Mouse (Mus musculus) spleen, embryonic (tissue): ENCODE data around the gene Nlrp6.

Source experiments
- CTCF ChIA-PET: fragments of 350-600 bp; sonication (Branson Sonifier 250); formaldehyde crosslinking; loops from one replicate; lab custom pipeline; 2022; lab: Charles Lee

Gene Nlrp6

DNA sequence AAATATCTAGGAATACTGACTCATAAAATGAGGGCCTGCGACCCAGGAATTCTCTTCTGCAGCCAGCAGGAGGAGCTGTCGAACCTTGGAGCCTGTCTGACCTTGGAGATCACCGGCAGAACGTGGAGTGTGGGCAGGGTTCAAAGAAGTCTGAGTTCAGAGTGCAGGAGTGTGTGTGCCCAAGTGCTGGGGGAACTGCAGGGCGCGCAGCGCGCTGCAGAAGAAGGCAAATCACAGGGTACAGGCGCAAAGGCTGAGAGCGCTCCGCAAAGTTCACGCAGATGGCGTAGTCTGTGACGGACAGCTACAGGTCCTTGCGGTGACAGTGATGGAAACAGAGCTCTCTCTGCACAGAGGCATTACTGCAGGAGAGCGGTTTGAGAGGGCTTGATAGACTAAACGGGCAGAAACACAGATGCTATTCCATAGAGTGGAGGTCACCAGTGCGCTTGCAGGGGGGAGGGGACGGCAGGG is 12.0 kb upstream of the Nlrp6 start:
- CTCF ChIA-PET: interaction anchor here (0.6 to 3.1 kb wide), 6 partner anchors 13 to 177 kb away, joined by 3 to 21 read pairs (median 3); no protein-coding TSS in a partner anchor

DNA sequence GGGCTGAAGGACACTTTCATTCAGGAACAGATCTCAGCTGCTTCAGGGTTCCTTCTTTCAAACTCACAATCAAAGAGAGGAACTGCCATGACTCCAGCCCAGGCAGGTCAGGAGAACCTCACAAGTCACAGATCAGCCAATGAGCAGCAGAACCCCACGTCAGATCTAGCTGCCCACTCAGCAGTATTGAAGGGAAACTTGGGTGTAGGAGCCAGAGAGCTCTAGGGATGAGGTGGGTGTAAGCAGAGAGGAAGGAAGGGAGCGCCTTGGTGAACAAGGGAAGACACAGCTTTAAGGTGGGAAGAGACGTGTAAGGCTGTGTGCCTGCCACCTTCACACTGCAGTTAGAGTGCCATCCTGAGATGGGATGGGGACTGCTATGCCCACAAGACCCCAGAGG is 8.4 kb upstream of the Nlrp6 start:
- CTCF ChIA-PET: no interaction called here

DNA sequence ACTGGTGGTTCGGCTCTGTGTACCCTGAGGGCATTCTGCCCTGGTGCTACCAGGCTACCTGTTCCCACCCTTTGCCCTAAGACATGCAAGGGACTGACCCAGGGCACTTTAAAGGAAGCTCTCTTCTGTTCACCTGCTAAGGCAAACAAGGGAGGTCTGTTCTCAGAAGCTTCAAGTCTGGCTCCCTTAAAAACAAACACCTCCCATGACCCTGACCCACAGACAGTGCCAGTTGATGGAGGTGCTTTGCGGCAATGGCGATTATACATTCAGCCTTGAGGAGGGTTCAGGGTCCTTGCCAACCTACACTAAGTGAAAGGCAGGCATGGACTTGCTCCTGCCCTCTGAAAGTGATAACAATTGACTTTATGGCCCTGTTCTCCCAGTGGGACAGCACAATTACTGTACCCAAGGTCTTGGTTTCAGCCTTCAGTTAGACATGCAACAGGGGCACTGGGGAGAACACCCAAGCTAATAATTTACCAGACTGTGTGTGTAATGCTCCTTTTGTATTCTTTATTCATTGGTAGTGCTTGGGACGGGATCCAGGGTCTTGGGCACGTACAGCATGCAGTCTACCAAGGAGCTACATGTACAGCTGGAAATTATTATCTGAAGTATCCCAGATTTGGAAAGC is 7.7 kb upstream of the Nlrp6 start:
- CTCF ChIA-PET: interaction anchor here (0.7 kb wide), 1 partner anchor 133 kb away, joined by 7 read pairs; no protein-coding TSS in a partner anchor

DNA sequence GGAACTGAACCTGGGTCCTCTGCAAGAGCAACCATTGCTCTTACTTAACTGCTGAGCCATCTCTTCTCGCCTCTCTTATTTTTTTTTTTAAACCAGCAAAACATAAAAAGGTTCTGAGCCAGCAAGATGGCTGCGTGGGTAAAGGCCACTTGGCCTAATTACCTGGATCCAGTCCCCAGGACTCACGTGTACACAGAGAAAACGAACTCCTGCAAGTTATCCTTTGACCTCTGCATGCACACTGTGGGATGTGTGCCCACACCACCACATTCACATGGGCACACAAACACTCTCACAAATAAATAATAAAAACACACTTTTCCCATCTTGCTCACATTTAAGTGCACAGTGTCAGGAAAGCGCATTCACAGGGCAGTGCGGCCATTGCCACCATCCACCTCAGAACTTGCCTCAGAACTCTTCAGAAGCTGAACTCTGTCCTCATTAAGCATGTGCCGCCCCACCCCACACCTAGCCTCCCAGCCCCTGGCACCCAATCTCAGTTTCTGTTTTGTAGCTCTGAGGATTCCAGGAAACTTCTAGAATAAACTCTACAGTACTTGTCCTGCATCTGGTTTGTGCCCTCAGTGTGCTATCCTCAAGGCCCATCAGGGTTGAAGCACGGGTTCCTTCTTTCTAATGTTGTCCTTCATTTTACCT is 6.5 kb upstream of the Nlrp6 start:
- CTCF ChIA-PET: no interaction called here

DNA sequence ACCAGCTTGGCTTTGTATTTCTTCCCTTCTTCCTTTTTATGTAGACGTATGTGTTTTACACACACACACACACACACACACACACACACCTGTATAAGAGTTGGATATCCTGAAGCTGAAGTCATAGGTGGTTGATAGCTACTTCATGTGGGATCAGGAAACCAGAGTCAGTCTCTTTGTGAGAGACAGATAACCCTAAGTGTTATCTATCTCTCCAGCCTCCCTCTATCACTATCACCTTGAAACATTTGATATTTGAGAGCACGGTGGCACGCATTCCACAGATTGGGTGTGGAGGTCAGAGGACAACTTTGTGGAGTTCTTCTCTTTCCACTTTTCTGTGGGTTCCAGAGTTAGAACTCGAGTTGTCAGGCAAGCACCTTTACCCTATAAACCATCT is 791 bp upstream of the Nlrp6 start:
- CTCF ChIA-PET: interaction anchor here (0.6 kb wide), 1 partner anchor 228 kb away, joined by 6 read pairs; no protein-coding TSS in a partner anchor

DNA sequence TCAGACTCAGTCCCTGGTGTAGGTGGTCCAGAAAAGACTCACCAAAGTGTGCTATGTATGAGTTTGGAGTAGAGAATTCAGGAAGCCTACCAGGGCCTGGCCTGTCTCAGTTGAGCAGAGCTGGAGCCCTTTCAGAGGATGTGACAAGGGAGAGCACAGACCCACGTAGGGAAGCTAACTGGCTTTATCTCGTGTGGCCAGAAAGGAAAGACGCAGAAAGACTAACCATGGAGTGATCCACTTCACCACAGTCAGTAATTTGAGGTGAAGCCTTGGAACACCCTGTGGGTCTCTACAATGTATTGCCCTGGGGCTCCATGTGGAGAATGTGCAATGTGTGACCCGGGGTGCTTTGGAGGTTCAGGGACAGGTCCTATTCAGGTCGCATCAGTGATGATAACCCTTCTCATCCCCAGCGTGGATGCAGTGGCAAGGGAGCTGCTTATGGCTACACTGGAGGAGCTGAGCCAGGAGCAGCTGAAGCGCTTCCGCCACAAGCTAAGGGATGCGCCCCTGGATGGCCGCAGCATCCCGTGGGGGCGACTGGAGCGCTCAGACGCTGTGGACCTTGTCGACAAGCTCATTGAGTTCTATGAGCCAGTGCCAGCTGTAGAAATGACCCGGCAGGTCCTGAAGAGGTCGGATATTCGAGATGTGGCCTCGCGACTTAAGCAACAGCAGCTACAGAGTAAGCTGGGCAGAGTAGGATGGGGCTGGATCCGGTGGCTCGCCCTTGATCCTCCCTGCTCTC is 698 bp downstream of the Nlrp6 start:
- CTCF ChIA-PET: interaction anchor here (0.6 to 0.7 kb wide), 2 partner anchors 13 to 262 kb away, joined by 3 to 4 read pairs; no protein-coding TSS in a partner anchor

DNA sequence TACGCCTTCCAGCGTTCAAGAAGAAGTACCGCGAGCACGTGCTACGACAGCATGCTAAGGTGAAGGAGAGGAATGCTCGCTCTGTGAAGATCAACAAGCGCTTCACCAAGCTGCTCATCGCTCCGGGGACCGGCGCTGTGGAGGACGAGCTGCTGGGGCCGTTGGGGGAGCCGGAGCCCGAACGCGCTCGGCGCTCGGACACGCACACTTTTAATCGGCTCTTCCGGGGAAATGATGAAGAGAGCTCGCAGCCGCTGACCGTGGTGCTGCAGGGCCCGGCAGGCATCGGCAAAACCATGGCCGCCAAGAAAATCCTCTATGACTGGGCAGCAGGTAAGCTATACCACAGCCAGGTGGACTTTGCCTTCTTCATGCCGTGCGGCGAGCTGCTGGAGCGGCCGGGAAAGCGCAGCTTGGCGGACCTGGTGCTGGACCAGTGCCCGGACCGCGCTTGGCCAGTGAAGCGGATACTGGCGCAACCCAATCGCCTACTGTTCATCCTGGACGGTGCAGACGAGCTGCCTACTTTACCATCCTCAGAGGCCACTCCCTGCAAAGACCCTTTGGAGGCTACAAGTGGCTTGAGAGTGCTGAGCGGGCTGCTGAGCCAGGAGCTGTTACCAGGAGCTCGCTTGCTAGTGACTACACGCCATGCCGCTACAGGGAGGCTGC is 1.8 kb downstream of the Nlrp6 start:
- CTCF ChIA-PET: no interaction called here

DNA sequence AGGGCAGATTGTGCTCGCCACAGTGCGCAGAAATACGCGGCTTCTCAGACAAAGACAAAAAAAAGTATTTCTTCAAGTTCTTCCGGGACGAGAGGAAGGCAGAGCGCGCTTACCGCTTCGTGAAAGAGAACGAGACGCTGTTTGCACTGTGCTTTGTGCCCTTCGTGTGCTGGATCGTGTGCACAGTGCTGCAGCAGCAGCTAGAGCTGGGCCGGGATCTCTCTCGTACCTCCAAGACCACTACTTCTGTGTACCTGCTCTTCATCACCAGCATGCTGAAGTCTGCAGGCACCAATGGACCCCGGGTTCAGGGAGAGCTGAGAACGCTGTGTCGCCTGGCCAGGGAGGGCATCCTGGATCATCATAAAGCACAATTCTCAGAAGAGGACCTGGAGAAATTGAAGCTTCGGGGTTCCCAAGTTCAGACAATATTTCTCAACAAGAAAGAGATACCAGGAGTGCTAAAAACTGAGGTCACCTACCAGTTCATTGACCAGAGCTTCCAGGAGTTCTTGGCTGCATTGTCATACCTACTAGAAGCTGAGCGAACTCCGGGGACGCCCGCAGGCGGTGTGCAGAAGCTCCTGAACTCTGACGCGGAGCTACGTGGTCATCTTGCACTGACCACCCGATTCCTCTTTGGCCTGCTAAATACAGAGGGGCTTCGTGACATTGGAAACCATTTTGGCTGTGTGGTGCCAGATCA is 2.5 kb downstream of the Nlrp6 start:
- CTCF ChIA-PET: no interaction called here

DNA sequence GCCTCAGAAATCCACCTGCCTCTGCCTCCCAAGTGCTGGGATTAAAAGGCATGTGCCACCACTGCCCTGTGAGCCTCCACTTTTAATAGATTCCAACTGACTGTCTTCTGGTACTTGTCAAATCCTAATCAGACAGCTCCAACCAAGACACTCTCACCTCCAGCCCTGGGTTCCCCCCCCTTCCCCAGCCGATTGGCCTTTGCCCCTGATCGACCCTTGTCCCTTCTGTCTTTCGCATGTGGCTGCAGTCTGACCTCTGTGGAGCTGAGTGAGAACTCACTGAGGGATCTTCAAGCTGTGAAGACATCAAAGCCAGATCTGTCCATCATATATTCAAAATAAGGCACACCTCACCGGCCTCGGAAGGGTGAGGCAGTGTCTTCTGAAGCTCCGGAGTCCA is 6.5 kb downstream of the Nlrp6 start:
- CTCF ChIA-PET: interaction anchor here (0.6 kb wide), 1 partner anchor 10 kb away, joined by 14 read pairs; no protein-coding TSS in a partner anchor

DNA sequence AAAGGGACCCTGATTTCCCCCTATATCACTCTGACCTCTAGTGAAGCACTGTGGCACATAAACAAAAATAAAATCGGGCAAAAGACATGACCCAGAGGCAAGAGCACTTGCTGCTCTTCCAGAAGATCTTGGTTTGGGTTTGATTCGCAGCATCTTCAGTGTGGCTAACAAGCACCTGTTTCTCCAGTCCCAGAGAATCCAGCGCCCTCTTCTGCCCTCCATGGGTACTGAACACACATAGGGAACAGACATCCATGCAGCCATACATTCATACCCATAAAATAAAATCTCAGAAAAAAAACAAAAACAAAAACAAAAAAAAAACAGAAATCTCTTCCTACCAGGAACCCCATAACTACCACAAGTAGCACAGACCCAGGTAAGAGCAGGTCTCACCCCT is 17.7 kb downstream of the Nlrp6 start:
- CTCF ChIA-PET: no interaction called here

DNA sequence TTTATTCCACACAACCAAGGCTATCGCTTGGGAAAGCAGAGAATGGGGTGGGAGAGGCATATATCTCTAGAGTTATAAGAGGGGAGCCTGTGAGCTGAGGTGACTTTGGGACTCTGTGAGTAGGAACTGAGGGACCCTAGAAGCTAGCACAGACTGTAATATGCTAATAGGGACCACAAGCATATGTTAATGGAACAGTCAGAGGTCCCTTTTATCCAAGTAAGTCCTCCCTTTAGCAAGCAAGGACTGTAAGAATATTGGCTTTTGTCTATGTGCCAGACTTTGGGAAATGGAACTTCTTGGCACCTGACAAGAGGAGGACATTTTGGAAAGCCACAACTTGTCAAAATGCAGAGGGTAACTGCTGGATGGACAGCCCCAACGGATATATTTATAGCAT is 18.2 kb downstream of the Nlrp6 start:
- CTCF ChIA-PET: no interaction called here

DNA sequence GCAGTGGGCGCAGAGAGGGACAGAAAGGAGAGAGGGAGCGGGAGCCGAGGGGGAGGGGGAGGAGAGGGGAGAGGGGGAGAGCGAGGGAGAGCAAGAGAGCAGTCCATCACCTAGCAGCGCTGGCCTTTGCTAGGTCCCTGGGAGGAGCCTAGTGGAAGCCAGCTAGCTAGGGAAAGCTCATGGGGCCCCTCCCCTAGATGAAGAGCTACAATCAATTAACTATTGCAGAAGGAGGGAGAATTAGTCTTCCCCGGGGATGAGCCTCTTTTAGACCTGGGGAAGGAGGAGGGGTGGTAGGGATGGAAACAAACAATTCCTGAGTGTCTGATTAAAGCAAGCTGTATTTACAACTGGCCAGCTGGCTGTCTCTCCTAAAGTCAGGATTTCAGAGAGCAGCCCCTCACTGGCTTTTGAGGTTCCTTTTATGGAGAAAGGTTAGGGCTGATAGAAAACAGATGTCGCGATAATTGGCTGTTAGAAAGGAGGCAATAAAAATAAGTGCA is 19.0 kb downstream of the Nlrp6 start:
- CTCF ChIA-PET: no interaction called here

DNA sequence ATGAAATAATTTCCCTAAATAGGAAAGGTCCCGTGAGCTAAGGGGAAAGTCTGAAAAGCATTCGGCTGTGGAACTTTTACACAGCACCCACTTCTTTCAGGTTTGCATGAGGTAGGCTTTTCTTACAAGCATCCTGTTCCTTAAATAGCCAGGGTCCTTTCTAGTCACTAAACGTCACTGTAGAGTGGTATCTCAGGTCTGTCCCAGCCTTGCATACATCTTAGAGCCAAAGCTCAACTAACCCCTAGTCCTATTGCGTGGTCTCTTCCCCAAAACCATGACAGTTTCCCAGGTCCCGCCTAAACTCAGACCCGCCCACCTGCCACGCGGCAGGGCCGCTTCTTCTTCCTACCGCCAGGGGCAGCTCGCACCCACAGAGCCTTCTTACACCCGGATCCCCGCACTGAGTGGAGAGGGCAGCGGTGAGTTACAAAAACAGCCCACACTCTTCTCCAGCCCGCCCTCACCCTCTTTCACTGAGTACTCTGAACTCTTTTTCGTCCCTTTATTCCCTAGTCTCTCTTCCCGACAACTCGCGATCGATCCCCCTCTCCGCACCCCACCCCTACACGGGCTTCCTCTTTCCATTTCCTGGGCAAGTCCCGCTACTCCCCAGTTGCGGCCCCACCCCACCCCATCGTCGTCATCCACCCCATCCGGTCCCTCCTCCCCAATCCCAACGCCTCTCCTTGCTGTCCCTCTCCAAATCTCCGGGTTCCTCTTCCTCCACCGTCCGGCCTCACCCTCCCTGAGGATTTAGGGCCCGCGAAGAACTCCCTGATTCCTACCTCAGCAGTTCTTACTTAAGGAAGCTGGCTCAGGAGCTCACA is 20.7 kb downstream of the Nlrp6 start, which contains the start of gene Pgghg:
TSS of gene Pgghg (plus strand) at position 170 of the 830 bp plus-strand sequence.
- CTCF ChIA-PET: interaction anchor here (0.5 to 1.4 kb wide), 6 partner anchors 11 to 235 kb away, joined by 3 to 5 read pairs (median 3); no protein-coding TSS in a partner anchor

DNA sequence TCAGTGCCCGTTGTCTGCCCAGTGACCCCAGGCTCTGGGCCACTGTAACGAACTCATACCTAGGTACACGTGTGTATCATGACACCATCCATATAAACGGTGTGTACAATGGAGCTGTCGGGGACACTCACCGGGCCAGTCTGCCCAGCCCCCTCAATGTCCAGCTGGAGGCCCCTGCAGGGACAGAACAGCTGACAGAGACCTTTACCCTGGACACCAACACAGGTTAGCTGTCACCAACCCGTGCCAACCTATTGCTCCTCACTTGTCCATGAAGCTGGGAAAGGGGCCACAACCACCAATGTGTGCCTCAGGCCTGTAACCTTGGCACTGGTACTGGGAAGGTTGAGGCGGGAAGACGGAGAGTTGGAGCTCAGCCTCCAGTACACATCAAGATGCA is 21.6 kb downstream of the Nlrp6 start:
- CTCF ChIA-PET: interaction anchor here (0.7 to 1.4 kb wide), 2 partner anchors 17 to 234 kb away, joined by 3 read pairs; no protein-coding TSS in a partner anchor

DNA sequence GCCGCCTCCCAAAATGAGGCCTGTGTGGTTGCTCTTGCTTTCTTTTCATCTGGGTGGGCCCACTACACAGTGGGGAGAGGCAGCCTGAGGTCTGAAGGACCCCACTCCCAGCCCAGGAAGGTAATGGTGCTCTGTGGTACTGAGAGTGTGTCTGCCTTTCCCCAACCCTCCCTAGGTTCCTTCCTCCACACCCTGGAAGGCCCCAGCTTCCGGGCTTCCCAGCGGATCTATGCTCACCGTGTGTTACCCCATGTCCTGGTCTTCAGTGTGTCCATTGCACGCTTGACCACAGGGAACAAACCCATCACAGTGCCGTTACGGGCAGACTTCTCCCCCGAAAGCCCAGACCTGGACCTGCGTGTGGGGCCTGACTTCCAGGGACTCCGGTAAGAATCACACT is 22.1 kb downstream of the Nlrp6 start:
- CTCF ChIA-PET: no interaction called here

DNA sequence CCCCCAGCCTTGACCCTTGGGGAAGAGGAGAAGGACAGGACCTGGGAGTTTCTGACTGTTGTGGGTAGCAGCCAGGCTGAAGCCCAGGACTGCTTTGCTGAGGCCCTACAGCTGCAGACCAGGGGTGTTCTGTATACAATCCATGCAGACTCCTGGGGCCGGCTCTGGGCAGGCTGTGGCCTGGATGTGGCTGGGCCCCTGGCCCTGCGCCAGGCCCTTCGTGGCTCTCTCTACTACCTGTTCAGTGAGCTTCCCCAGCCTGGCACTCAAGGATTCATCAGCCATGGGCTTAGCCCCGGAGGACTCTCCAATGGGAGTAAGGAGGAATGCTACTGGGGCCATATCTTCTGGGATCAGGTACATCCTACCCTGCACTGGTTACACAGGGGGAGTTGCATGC is 22.7 kb downstream of the Nlrp6 start:
- CTCF ChIA-PET: no interaction called here

DNA sequence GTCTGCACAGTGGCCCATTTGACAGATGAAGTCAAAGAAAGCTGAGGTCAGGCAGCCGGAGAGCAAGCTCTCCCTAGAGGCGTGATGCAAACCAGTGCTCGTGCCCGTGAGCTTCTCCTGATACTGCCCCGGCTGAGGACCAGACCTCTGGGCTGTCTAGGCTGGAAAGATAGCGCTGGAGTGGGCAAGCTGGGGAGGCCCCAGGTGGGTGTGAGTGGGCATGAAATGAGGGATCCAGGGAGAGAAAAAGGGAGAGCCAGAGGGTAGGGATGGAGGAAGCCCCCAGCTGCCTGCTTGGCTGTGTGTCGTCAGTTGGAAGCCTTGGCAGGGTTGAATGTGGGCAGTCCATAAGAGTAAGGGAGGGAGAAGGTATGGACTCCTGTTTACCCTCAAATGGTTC is 23.5 kb downstream of the Nlrp6 start:
- CTCF ChIA-PET: no interaction called here

DNA sequence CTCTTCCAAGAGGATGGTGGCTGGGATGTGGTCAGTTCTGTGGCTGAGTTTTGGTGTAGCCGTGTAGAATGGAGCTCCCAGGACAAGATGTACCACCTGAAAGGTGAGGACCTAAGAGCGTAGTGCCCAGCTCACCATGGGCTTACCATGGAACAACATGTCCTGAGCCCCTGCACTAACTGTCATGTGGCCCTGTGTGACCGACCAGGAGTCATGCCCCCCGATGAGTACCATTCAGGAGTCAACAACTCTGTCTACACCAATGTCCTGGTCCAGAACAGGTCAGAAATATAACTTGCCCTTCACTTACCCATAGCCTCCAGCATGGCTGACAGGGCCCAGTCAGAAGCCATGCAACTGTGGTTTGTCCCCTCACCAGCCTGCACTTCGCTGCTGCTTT is 24.5 kb downstream of the Nlrp6 start:
- CTCF ChIA-PET: no interaction called here

DNA sequence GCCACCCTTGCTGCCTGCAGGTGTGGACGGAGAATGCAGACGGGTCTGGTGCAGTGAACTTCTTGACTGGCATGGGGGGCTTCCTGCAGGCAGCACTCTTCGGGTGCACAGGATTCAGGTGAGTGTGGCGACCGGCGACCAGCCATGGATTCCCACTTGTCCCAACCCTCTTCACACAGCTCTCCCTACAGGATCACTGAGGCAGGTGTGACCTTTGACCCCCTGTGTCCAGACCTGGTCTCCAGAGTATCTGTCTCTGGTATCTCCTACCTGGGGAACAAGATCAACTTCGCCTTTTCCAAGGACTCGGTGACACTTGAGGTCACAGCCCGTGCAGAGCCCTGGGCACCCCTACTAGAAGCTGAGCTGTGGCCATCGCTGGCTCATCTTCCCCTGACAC is 25.6 kb downstream of the Nlrp6 start:
- CTCF ChIA-PET: no interaction called here

DNA sequence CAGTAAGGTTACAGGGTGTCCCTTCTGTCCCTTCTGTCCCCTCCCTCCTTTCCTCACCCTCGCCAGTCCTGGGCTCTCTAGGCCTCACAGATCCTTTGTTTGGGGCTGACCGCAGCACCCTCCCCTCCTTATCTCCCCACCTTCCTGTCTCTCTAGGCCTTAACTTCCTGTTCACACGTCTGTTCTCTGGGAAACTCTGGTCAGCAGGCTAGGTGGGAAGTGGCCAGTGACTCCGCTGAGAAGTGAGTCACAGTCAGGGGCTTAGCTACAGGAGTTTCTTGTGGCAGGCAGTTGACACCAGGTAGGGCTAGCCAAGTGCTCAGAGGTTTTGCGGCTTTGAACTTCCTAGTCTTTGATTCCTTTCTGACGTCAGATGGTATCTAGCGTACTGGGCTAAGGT is 26.3 kb downstream of the Nlrp6 start:
- CTCF ChIA-PET: interaction anchor here (0.6 kb wide), 1 partner anchor 15 kb away, joined by 3 read pairs; no protein-coding TSS in a partner anchor
